ENCODE assay signal across 20 mouse cellular contexts in the genomic region with DNA sequence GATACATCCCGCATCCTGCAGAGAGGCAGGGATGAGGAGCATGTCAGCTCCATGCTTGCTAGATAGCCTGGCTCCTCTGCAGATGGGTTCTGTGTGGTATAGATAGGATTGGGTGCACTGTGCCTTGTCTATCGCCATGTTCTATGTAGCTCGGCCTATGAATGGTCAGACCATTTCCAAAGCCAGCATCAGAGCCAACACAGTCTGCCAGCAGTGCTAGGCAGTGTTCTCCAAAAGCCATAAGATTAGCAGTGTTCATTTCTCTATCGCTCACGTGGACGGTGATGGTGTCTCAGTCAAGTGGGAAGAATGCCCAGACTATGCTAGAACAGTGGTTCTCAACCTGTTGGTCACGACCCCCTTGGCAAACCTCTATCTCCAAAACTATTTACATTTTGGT.
DNase-seq lines count a peak whose midpoint lies in the region; ATAC-seq and TF ChIP-seq lines count a peak whose summit lies in the region.
"Had no signal": no experiment of that assay in that cellular context is flagged by ENCODE, and none has a peak within 500 bp of the region (broad histone marks: within the 10 kb centered on the region; RNA-seq: fewer than 3 reads in every experiment).

No protein-coding gene starts in this region.

- H3K4me2 ChIP-seq in forebrain, embryonic 11.5 days (ENCODE audit: low read depth, low read length, severe bottlenecking) = no peak overlapping the region
- H3K4me2 ChIP-seq in forebrain, postnatal 0 days (ENCODE audit: low read depth) = no peak overlapping the region
- no peak overlapping the region for H3K4me2 ChIP-seq in intestine, embryonic 16.5 days (ENCODE audit: low read depth, low read length)
- H3K4me2 ChIP-seq in intestine, postnatal 0 days (replicated peaks; ENCODE audit: low read depth) = no peak overlapping the region
- H3K4me2 ChIP-seq in forebrain, embryonic 15.5 days (replicated peaks) = no peak overlapping the region
- H3K4me2 ChIP-seq: hindbrain, embryonic 15.5 days; limb, embryonic 13.5 days; liver, embryonic 15.5 days had no signal

- H3K36me3 ChIP-seq in forebrain, embryonic 11.5 days (ENCODE audit: control insufficient read depth, insufficient read depth, low read length) = no peaks in the 10 kb centered on the region
- H3K36me3 ChIP-seq in forebrain, postnatal 0 days (ENCODE audit: insufficient read depth) = no peaks in the 10 kb centered on the region
- no peaks in the 10 kb centered on the region for H3K36me3 ChIP-seq in intestine, embryonic 16.5 days (ENCODE audit: control insufficient read depth, insufficient read depth, low read length)
- no peaks in the 10 kb centered on the region for H3K36me3 ChIP-seq in intestine, postnatal 0 days (ENCODE audit: control insufficient read depth, insufficient read depth)
- H3K36me3 ChIP-seq in embryonic facial prominence, embryonic 10.5 days (replicated peaks) = no peaks in the 10 kb centered on the region
- no peaks in the 10 kb centered on the region for H3K36me3 ChIP-seq in forebrain, embryonic 15.5 days
- H3K36me3 ChIP-seq: heart, embryonic 10.5 days; hindbrain, embryonic 15.5 days; limb, embryonic 13.5 days; liver, embryonic 15.5 days had no signal

- ATAC-seq in forebrain, embryonic 11.5 days (replicated peaks; ENCODE audit: low FRiP score) = 0 out of 2 replicates have a peak, but pooled peaks have one; percentile 11
- no peak for ATAC-seq in forebrain, postnatal 0 days
- no peak for ATAC-seq in intestine, embryonic 16.5 days
- no peak for ATAC-seq in intestine, postnatal 0 days
- ATAC-seq in forebrain, embryonic 15.5 days (replicated peaks) = peak; percentile 36; the same call in 1 of the 2 replicates
- ATAC-seq: lung, postnatal 0 days had no signal

- H3K9ac ChIP-seq in forebrain, embryonic 11.5 days (ENCODE audit: low read length) = no peak overlapping the region
- no peak overlapping the region for H3K9ac ChIP-seq in forebrain, postnatal 0 days
- H3K9ac ChIP-seq in intestine, embryonic 16.5 days (ENCODE audit: low read depth, low read length) = no peak overlapping the region
- no peak overlapping the region for H3K9ac ChIP-seq in intestine, postnatal 0 days (ENCODE audit: low read depth, low read length)
- no peak overlapping the region for H3K9ac ChIP-seq in forebrain, embryonic 15.5 days (replicated peaks)
- H3K9ac ChIP-seq: hindbrain, embryonic 15.5 days; limb, embryonic 13.5 days; liver, embryonic 15.5 days had no signal

- H3K27ac ChIP-seq in forebrain, embryonic 11.5 days (ENCODE audit: low read depth, low read length) = no peak overlapping the region
- no peak overlapping the region for H3K27ac ChIP-seq in forebrain, postnatal 0 days (ENCODE audit: low read depth, low read length)
- H3K27ac ChIP-seq in intestine, embryonic 16.5 days (ENCODE audit: low read length) = 0 out of 2 replicates have a peak overlapping the region, but pooled peaks have one; percentile 14
- H3K27ac ChIP-seq in intestine, postnatal 0 days (ENCODE audit: low read depth, low read length) = no peak overlapping the region
- H3K27ac ChIP-seq in embryonic facial prominence, embryonic 10.5 days (replicated peaks) = 0 out of 2 replicates have a peak overlapping the region, but pooled peaks have one; percentile 41
- no peak overlapping the region for H3K27ac ChIP-seq in forebrain, embryonic 15.5 days (replicated peaks)
- H3K27ac ChIP-seq: heart, embryonic 10.5 days; hindbrain, embryonic 15.5 days; limb, embryonic 13.5 days; liver, embryonic 15.5 days; macrophage had no signal

- H3K4me3 ChIP-seq in forebrain, embryonic 11.5 days (ENCODE audit: low read depth, low read length) = no peak overlapping the region
- H3K4me3 ChIP-seq in forebrain, postnatal 0 days (ENCODE audit: low read depth, low read length) = no peak overlapping the region
- no peak overlapping the region for H3K4me3 ChIP-seq in intestine, embryonic 16.5 days (ENCODE audit: low read length)
- H3K4me3 ChIP-seq in intestine, postnatal 0 days (ENCODE audit: low read depth, low read length) = no peak overlapping the region
- H3K4me3 ChIP-seq in embryonic facial prominence, embryonic 10.5 days = no peak overlapping the region
- H3K4me3 ChIP-seq in forebrain, embryonic 15.5 days = no peak overlapping the region
- H3K4me3 ChIP-seq: heart, embryonic 10.5 days; hindbrain, embryonic 15.5 days; limb, embryonic 13.5 days; liver, embryonic 15.5 days had no signal

- no peak for DNase-seq in forebrain, embryonic 11.5 days (ENCODE audit: low spot score)
- DNase-seq in forebrain, postnatal 0 days = no peak
- no peak for DNase-seq in embryonic facial prominence, embryonic 10.5 days (ENCODE audit: low spot score)
- DNase-seq in kidney, adult 18-20 months = no peak
- no peak for DNase-seq in urinary bladder, adult 2 months (ENCODE audit: low spot score)
- DNase-seq: adrenal gland, postnatal 10 days; cerebellum, adult 2 months; cerebellum, postnatal 25 days; gastrocnemius, postnatal 36 days; kidney, adult 11 months; kidney, postnatal 4 days had no signal

- H3K4me1 ChIP-seq in forebrain, embryonic 11.5 days (replicated peaks; ENCODE audit: control insufficient read depth, insufficient read depth, low read length) = no peaks in the 10 kb centered on the region; the same call in 1 of the 2 replicates
- 0 out of 2 replicates have a peak, but pooled peaks cover 14% of the 10 kb centered on the region for H3K4me1 ChIP-seq in forebrain, postnatal 0 days (ENCODE audit: insufficient read depth)
- H3K4me1 ChIP-seq in intestine, embryonic 16.5 days (ENCODE audit: control insufficient read depth, insufficient read depth, low read length) = peaks cover 5% of the 10 kb centered on the region; the same call in 1 of the 2 replicates
- no peaks in the 10 kb centered on the region for H3K4me1 ChIP-seq in intestine, postnatal 0 days (replicated peaks; ENCODE audit: control insufficient read depth, insufficient read depth, low read length)
- peaks cover 20% of the 10 kb centered on the region for H3K4me1 ChIP-seq in embryonic facial prominence, embryonic 10.5 days
- peaks cover 16% of the 10 kb centered on the region for H3K4me1 ChIP-seq in forebrain, embryonic 15.5 days
- H3K4me1 ChIP-seq: heart, embryonic 10.5 days; liver, embryonic 15.5 days had no signal

- H3K9me3 ChIP-seq in forebrain, embryonic 11.5 days (ENCODE audit: control insufficient read depth, low read length) = no peaks in the 10 kb centered on the region
- H3K9me3 ChIP-seq in forebrain, postnatal 0 days (ENCODE audit: low read length) = no peaks in the 10 kb centered on the region
- H3K9me3 ChIP-seq in intestine, embryonic 16.5 days (ENCODE audit: control insufficient read depth, low read length) = no peaks in the 10 kb centered on the region
- H3K9me3 ChIP-seq in intestine, postnatal 0 days (ENCODE audit: control insufficient read depth) = no peaks in the 10 kb centered on the region
- no peaks in the 10 kb centered on the region for H3K9me3 ChIP-seq in embryonic facial prominence, embryonic 10.5 days
- H3K9me3 ChIP-seq in forebrain, embryonic 15.5 days = no peaks in the 10 kb centered on the region
- H3K9me3 ChIP-seq: heart, embryonic 10.5 days; hindbrain, embryonic 15.5 days; limb, embryonic 13.5 days; liver, embryonic 15.5 days had no signal

- WGBS in forebrain, embryonic 11.5 days = 96% methylated on average over 7 of the region's 7 CpGs
- 74% methylated on average over 7 of the region's 7 CpGs for WGBS in forebrain, postnatal 0 days
- WGBS in intestine, embryonic 16.5 days = 87% methylated on average over 7 of the region's 7 CpGs
- WGBS in intestine, postnatal 0 days = 88% methylated on average over 7 of the region's 7 CpGs
- 94% methylated on average over 7 of the region's 7 CpGs for WGBS in embryonic facial prominence, embryonic 10.5 days
- WGBS in forebrain, embryonic 15.5 days = 84% methylated on average over 7 of the region's 7 CpGs

- H3K27me3 ChIP-seq in forebrain, embryonic 11.5 days (ENCODE audit: control insufficient read depth, insufficient read depth, low read length) = no peaks in the 10 kb centered on the region
- no peaks in the 10 kb centered on the region for H3K27me3 ChIP-seq in forebrain, postnatal 0 days (ENCODE audit: insufficient read depth, low read length)
- H3K27me3 ChIP-seq in intestine, embryonic 16.5 days (replicated peaks; ENCODE audit: control insufficient read depth, insufficient read depth, low read length) = no peaks in the 10 kb centered on the region
- no peaks in the 10 kb centered on the region for H3K27me3 ChIP-seq in intestine, postnatal 0 days (replicated peaks; ENCODE audit: control insufficient read depth, insufficient read depth, low read length)
- no peaks in the 10 kb centered on the region for H3K27me3 ChIP-seq in embryonic facial prominence, embryonic 10.5 days (replicated peaks; ENCODE audit: low read depth, poor library complexity, severe bottlenecking)
- H3K27me3 ChIP-seq in forebrain, embryonic 15.5 days = no peaks in the 10 kb centered on the region
- H3K27me3 ChIP-seq: hindbrain, embryonic 15.5 days; liver, embryonic 15.5 days had no signal

- TF ChIP-seq CTCF in forebrain, postnatal 0 days (IDR thresholded peaks at IDR 0.05; ENCODE audit: low read depth) = no peak
- no peak for TF ChIP-seq CTCF in intestine, postnatal 0 days (IDR thresholded peaks at IDR 0.05; ENCODE audit: low read depth)

Comparison
In these comparisons a context has a peak if more than half of its experiments do, and no peak if none do; other contexts are left out.
1. ATAC-seq: peak in forebrain, embryonic 11.5 days (single experiment) and forebrain, embryonic 15.5 days (single experiment); none in forebrain, postnatal 0 days (single experiment), intestine, embryonic 16.5 days (single experiment) and intestine, postnatal 0 days (single experiment).
2. H3K27ac ChIP-seq: peak in intestine, embryonic 16.5 days (single experiment) and embryonic facial prominence, embryonic 10.5 days (single experiment); none in forebrain, embryonic 11.5 days (single experiment), forebrain, postnatal 0 days (single experiment), intestine, postnatal 0 days (single experiment) and forebrain, embryonic 15.5 days (single experiment).